Mouse (Mus musculus) layer of hippocampus, adult 11-12 months (tissue): Measurements from ENCODE around the gene Ercc6.

ENCODE experiments used
- DNase-seq: peaks from one replicate; pipeline ENCODE4 v3.0.0; 2022; ENCODE audit warnings: low spot score

Ercc6 gene

DNA sequence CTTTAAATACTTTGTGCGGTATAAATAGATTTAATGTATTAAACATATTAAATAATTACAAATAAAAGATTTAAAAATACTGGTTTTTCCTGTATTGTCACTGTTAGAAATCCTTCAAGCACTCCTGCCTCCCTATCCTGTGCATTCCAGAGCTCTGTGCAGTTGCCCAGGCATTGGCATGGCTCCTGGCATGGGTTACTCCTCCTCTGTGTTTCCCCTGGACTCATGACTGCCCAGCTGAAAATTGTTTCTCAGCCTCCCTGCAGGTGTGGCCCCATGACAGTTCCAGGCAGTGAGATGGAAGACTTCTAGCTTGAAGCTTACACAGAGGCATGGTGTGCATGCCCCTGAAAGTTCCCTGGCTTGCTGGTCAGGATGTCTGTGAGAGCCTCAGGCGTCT lies 65.1 kb downstream of the Ercc6 start:
- no peak for DNase-seq

DNA sequence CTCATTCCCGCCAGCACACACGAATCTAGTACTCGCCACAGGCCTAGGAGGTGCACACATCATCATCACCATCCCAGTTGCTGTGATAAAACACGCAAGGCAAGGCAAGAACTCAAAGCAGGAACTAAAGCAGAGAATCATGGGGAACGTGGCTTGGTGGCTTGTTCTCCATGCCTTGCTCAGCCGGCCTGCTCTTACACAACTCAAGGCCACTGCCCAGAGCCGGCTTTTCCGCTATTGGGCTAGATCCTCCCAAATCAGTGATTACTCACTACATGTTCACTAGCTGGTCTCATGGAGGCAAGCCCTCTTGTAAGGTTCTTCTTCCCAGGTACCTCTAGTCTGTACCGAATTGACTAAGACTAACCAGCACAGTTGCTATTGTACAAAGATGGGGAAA lies 70.4 kb downstream of the Ercc6 start:
- no peak for DNase-seq

DNA sequence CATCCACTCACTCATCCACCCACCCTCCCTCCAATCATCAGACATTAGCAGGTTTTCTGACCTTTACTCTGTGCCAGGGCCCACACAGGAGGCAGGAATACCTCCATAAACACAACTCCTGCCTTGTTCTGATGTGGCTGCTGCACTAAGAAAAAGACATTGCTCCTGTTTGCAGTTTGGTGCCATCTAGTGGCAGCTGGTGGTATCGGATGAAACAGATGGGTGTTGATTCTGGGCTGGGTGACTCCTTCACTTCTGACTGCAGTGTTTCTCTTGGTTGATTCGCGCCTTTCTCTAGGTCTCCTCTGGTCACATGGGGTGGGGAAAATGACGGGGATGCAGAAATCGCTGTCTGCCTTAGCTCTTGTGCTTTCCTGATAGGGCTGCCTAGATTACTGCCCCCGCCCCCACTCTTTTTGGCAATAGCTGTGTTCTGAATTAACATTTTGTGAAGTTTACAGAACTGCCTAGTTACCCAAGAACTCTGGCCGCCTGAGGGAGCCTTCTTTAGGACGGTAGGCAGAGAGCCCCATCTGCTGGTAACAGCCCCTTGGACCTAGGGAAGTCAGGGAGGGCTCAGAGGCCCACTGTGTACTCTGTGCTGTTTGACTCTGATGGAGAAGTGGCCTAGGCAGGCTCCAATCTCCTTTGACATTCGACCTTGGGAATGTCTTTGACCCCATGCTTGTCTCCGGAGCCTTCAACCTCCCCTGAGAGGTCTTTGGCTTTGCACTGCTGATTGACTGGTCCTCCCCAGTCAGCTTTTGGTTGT lies 73.9 kb downstream of the Ercc6 start:
- peak; percentile 83 for DNase-seq

DNA sequence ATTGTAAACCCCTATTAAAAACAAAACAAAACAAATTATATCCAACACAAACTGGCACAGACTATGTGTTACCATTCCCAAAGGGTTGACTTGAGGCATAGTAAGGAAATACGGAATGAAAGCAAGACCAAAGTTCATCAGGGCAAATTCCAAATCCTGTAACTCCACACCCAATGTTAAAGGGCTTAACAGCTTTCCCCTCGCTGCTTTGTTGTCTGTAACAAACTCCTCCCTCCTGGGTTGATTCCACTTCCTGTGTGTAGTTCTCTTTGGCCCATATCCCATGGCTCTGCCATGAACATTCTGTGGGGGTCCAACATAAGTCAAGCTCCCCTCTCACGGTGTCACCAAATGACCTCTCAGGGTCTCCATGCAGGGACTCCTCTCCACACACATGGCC lies 77.1 kb downstream of the Ercc6 start:
- DNase-seq = no peak

DNA sequence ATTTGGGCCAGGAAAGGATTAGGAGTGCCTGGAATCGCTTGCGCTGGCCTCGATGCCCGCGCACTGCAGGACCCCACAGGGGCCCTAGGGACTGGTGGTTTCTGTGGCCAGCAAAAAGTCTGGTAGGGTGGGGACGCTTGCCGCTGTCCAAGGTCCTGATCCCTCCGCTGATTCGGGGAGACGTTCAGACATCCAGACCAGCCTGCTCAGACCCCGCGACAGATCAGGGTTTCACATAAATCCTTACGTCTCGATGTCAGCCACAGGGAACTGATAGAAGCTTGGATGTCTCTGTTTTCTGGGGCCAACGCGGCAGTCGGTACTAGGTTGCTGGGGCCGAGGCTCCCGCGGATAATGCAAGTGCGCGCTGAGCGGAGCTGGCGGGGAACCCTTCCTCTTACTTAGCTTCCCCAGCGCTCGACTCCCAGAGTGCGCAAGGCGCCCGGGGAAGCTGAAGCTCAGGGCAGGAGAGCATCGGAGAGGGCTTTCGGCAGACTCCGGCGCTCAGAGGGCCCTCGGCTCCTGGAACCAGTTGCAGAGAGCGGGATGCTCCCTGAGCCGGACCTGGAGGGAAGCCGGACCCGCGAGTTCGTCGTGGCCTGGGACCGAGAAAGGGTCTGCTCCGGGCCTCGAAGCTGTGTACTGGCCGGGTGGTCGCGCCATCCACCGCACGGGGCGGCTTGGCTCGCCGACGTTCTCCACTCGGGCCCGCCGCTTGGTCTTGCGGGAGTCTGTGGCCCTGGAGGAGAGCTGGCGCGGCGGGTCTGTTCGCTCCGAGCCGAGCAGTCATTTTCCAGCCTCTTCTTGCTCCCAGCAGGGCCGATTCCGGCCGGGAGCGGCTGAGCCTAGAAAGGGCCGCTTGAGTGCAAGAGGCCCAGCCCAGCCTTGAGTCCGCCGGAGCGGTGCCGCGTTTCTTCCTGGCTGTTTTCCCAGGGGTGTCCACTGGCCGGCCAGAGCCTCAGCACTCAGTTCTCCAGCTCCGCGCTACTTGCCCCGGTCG lies 84.2 kb downstream of the Ercc6 start:
- DNase-seq = no peak

DNA sequence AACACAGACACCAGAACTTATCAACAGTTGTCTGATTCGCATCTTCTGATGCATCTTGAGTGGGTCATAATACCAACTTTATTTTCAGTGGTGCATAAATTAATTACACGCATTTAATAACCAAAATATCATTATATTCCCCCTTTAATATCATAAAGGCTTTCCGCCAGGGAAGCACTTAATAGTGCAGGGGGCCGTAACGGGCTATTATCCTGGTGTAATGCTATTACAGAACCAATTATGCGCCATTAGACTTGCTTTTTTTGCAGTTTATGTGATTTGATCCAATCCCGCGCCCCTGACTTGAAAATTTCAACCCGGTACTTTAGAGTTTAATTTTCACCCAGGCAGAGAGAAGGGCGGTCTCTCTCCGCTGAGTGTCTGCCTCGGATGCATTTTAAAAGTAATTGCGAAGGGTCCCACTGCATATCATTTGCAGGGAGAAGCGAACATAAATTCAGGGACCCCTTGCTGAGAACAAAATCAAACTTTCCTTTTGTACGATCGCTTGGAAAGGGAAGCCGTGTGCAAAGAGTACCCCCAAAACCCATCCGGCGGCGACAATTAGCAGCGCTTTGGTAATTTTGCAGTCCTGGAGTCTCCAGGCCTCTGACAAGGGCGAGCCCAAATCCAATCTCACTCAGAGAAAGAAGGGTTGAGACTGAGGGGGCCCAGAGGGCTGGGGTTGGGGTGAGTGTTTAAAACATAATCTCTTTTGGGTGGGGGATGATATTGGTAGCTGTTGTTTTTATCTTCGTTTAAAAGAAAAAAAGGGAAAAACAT lies 85.3 kb downstream of the Ercc6 start:
- no peak for DNase-seq

DNA sequence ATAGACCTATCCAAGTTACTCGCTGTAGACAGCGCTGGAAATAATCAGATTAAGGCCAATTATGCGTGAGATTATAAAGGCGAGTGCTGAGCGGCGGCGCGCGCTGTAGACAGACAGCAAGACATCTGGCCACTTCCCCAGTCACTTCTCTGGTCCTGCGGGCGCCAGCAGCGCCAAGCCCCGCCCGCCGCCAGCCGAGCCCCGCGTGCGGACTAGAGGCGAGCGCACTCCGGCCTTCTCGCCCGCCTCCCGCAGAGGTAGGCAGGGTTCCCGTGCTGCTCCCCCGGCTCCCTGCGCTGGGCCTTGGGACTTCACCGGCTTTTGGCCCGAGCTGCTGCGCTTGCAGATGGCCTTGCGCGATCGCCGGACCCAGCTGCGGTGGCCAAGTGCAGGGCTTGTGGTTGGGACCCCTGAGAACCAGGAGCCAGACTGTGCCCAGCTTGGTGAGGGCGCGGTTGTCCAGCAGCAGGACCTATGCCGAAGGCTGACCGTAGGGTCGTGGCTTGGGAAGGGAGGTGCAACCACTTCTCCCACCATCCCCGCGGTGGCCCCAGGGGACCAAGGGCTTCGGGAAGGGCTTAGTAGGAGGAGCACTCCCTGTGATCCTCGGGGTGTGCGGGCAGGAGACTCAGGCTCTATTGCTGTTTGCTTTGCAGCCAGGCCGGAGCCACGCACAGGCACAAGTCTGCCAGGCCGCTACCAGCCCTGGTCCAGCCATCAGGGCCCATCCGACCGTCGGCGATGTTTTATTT lies 86.1 kb downstream of the Ercc6 start, which contains the start of gene Prrxl1:
Gene Prrxl1, plus strand, starts transcription at position 118 of the 752 bp plus-strand sequence.
- no peak for DNase-seq

DNA sequence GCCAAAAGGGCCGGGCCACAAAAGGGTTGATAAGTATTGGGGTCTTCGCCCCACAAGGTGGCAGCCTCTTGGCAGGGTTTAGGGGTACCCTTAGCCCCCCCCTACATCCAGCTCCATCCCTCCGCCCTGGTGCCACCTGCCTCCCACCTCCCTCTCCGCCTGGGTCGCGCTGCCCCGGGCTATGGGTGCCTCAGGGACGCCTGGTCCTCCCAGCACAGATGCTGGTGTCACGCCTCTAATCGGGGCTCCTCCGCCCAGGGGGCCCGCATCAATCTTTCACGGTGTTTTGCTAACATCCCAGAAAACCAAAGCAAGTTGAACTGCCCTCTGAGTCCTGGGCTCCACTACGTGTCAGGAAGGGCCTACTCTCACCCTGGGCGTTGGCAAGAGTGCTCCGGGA lies 86.8 kb downstream of the Ercc6 start:
- no peak for DNase-seq

DNA sequence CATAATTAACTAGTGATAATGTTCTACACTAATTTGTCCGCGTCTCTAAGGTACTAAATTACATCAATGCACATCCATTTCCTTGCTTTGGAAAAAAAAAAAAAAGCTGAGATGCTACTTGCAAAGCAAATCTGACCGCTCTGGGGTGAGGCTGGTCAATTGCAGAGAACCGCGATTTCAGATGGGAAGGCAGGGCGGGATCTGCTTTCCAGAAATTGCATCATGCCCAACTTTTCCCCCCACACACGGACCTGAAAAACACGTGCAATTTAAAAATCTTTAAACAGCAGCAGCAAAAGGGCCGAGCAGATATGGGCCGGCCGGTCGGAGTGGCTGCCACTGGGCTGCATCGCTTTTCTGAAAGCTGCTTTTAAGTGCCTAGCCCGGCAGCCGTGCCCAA lies 92.2 kb downstream of the Ercc6 start:
- no peak for DNase-seq

DNA sequence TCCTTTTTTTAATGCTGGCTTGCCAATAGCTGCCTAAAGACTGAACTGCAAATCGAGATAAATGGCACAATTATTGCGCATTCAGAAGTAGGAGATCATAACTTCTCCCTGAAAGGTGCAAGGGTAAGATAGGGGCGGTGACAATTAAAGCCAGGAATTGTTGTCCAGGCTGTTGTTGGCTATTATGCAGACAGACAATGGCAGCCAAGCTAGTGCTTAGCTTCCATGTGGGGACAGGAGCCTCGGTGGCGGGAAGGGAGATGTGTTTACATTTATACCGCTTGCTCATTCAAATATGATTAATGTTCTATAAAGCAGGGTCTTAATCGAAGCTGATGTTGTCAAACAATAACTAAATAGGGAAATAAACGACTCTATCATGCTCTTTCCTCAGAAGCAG lies 93.0 kb downstream of the Ercc6 start:
- DNase-seq = no peak

DNA sequence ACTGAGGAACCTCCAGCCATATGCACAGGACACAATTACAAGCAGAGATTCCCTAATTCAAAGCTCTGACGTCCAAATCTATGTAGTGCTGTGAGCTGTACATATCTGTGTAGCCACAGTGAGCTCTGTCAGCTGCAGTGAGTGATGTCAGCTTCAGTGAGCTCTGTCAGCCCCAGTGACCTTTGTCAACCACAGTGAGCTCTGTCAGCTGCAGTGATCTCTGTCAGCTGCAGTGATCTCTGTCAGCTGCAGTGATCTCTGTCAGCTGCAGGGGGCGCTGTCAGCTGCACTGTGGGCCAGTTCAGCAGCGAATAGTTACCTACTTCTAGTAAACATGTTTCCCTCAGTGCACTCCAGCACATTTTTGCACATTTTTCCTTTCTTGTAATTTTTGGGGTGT lies 96.1 kb downstream of the Ercc6 start:
- peak; percentile 23 for DNase-seq

DNA sequence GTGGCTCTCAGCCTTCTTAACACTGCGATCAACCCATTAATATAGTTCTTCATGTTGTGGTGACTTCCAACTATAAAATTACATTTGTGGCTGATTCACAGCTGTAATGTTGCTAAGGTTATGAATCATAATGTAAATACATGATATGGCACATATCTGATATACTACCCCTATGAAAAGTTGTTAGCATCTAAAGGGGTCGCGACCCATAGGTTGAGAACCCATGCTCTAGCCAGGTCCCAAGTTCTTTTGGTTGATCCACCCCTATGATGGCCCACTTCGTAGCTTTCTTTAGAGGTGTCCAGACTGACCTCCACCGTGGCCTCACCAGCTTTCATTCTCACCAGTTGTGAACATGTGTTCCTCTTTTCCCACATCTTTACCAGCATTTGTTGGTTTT lies 103.9 kb downstream of the Ercc6 start:
- DNase-seq = no peak

DNA sequence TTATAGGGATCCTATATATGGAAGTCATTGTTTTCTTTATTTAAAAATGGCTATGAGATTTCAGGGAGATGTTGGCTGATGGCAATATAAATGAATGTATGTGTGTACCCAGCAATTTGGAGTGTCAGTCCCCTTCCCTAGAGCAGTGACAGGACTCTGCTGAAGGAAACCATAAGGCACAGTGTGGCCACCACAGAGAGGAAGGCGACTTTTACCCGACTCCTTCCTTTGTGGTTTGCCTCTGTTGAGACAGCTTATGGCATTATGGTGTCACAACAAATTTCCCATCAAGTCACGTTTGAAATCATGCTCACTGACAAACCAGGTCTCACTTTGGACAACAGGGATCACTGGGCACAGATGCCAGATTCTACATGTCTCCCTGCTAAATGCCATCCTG lies 110.9 kb downstream of the Ercc6 start:
- no peak for DNase-seq

DNA sequence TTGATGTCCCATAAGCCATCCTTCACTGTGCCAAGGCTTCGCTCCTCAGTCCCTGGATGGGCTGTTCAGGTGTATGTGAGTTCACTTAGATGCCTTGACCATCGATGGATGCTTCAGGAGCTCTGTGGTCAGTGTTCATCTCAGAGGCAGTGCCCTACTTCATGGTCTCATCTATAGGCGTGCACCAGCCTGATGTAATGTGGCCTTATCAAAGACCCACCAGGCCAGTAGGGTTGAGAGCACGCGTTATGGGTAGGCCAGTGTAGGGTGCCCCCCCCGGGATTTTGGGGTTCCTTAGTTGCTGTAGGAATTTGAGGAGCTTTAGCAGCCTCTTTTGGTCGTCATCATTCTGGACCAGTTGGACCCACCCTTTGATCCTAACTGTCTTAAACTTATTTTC lies 111.5 kb downstream of the Ercc6 start:
- DNase-seq = no peak

DNA sequence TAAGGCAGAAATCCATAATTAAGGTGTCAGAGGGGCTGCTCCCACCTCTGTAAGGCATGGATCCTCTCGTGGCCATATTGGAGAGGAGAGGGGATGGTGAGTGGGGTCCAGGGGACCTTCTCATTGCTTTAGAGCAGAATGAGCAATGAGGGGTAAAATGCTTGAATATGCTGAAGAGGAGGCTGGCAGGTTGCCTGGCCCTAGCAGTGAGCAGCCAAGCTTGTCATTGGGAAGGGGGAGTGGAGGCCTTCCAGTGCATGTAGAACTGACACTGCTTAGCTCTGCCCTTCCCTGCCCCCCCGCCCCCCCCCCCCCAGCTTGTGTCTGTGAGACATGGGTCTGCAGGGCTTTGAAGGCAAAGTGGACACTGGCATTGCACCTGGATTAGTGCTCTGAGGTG lies 114.0 kb downstream of the Ercc6 start:
- no peak for DNase-seq

DNA sequence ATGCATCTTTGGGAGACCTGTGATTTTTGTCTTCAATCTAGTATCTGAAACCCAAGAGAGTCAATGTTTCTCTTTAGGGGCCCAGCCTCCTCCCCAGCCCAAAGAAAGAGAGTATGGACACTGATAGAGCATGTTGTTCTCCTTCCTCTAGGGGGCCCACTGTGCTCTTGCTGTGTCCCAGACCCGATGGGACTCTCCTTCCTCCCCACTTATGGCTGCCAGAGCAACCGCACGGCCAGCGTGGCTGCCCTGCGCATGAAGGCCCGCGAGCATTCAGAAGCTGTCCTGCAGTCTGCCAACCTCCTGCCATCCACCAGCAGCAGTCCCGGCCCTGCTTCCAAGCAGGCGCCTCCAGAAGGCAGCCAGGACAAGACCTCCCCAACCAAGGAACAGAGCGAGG lies 115.3 kb downstream of the Ercc6 start:
- peak; percentile 12 for DNase-seq
